Mouse (Mus musculus): ENCODE measurements around the gene Hhat. TPM values are rescaled to one million over a fixed set of nuclear protein-coding genes. Genes with fewer than 3 reads are reported as not detected.

The Hhat gene
- polyA plus RNA-seq, 1 experiment: 3.1 TPM

DNA sequence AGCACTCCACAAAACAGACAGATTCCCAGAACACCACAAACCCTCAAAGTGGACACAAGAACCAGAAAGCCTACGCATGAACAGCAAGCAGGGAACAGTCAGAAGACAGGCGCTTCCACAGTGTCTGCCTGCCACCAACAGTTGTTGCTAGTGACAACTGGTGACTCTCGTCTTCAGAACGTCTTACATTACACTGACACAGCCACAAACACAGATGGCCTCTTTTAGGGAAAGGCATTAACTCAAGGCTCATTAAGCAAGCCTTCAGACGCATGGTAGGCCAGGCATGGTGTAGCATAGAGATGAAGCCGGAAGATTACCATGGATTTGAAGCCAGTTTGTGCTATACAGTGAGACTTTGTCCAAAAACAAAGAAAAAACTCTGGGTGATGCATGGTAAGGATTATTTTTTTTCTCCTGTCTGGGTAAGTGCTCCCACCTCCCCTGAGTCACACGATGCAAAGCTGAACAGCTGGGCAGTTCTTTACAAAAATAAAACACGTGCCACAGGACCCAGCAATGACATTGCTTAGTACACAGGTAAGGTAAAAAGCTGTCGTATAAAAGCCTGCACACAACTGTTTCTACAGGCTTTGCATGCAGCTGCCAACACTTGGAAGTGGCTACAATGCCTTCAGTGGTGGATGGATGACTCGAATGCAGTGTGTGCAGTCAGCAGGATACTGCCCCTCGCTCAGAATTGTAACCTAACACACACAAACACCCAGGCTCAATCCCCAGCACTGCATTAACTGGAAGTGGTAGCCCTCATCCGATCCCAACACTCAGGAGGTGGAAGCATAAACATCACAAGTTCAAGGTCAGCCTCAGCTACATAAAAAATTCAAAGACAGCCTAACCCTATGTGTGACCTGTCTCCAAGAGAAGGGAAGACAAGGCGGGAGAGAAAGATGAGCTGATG is 15.1 kb downstream of the Hhat start:
- H3K4me3 ChIP-seq (ENCODE audit: low read depth, low read length): no peak overlapping the region
- TF ChIP-seq CTCF (IDR thresholded peaks at IDR 0.05; ENCODE audit: low read depth, low read length) (no peak), POLR2A (IDR thresholded peaks at IDR 0.05; ENCODE audit: insufficient read depth, low read length) (no peak), EP300 (IDR thresholded peaks at IDR 0.05; ENCODE audit: insufficient read depth, low read depth, low read length) (no peak)
- no peak overlapping the region for H3K27ac ChIP-seq (ENCODE audit: insufficient read depth, low read length)
- no peaks in the 10 kb centered on the region for H3K36me3 ChIP-seq (ENCODE audit: control insufficient read depth, insufficient read depth, low read length, poor library complexity, severe bottlenecking)
- no peaks in the 10 kb centered on the region for H3K9me3 ChIP-seq (replicated peaks; ENCODE audit: control insufficient read depth, insufficient read depth, low read length, poor library complexity, severe bottlenecking)
- no peak overlapping the region for H3K9ac ChIP-seq (ENCODE audit: low read depth, poor library complexity, severe bottlenecking)
- no peaks in the 10 kb centered on the region for H3K4me1 ChIP-seq (ENCODE audit: control insufficient read depth, insufficient read depth, low read length)
- H3K27me3 ChIP-seq (ENCODE audit: control insufficient read depth, insufficient read depth, low read length, poor library complexity, severe bottlenecking): no peaks in the 10 kb centered on the region

DNA sequence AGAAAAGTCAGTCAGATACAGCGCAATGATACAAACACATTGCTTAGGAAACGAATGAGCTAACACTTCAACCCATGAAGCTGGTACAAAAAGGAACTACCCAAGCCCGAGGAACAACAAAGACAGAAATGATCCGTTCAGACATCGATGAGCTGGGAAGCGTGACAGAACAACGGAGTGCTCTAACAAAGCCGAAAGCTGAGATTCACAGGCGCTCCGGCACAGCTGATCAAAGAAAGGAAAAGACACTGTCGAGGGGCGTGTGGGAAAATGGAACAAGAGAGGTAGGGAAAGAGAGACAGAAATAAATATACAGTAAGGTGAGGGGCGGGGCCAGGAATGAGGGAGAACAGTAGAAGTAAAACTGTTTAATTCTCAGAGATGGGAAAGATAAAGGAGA is 15.8 kb downstream of the Hhat start:
- H3K36me3 ChIP-seq (ENCODE audit: control insufficient read depth, insufficient read depth, low read length, poor library complexity, severe bottlenecking): no peaks in the 10 kb centered on the region
- no peaks in the 10 kb centered on the region for H3K27me3 ChIP-seq (ENCODE audit: control insufficient read depth, insufficient read depth, low read length, poor library complexity, severe bottlenecking)
- H3K4me1 ChIP-seq (ENCODE audit: control insufficient read depth, insufficient read depth, low read length): no peaks in the 10 kb centered on the region
- H3K9ac ChIP-seq (ENCODE audit: low read depth, poor library complexity, severe bottlenecking): no peak overlapping the region
- H3K4me3 ChIP-seq (ENCODE audit: low read depth, low read length): no peak overlapping the region
- H3K27ac ChIP-seq (ENCODE audit: insufficient read depth, low read length): no peak overlapping the region
- no peaks in the 10 kb centered on the region for H3K9me3 ChIP-seq (replicated peaks; ENCODE audit: control insufficient read depth, insufficient read depth, low read length, poor library complexity, severe bottlenecking)
- no peak for TF ChIP-seq CTCF (IDR thresholded peaks at IDR 0.05; ENCODE audit: low read depth, low read length)
- no peak for TF ChIP-seq EP300 (IDR thresholded peaks at IDR 0.05; ENCODE audit: insufficient read depth, low read depth, low read length)
- TF ChIP-seq POLR2A (IDR thresholded peaks at IDR 0.05; ENCODE audit: insufficient read depth, low read length): no peak

DNA sequence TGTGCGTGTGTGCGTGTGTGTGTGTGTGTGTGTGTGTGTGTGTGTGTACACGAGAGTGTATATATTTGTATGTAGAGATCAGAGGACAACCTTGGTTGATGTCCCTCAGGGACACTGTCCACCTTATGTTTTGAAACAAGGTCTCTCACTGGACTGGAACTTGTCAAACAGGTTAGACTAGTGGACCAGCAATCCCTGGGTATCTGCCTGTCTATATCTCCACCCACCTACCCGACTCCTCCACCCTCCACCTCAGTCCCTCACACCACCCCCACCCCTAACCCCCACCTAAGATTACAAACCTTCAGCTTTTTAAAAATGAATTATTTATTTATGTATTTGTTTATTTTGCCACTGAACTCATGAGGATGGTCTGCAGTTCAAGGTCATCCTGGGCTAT is 16.8 kb downstream of the Hhat start:
- Histone ChIP-seq H3K9ac (ENCODE audit: low read depth, poor library complexity, severe bottlenecking) (no peak overlapping the region), H3K4me3 (ENCODE audit: low read depth, low read length) (no peak overlapping the region), H3K4me1 (ENCODE audit: control insufficient read depth, insufficient read depth, low read length) (no peaks in the 10 kb centered on the region), H3K27me3 (ENCODE audit: control insufficient read depth, insufficient read depth, low read length, poor library complexity, severe bottlenecking) (no peaks in the 10 kb centered on the region), H3K36me3 (ENCODE audit: control insufficient read depth, insufficient read depth, low read length, poor library complexity, severe bottlenecking) (no peaks in the 10 kb centered on the region), H3K9me3 (replicated peaks; ENCODE audit: control insufficient read depth, insufficient read depth, low read length, poor library complexity, severe bottlenecking) (no peaks in the 10 kb centered on the region), H3K27ac (ENCODE audit: insufficient read depth, low read length) (no peak overlapping the region)
- no peak for TF ChIP-seq CTCF (IDR thresholded peaks at IDR 0.05; ENCODE audit: low read depth, low read length)

DNA sequence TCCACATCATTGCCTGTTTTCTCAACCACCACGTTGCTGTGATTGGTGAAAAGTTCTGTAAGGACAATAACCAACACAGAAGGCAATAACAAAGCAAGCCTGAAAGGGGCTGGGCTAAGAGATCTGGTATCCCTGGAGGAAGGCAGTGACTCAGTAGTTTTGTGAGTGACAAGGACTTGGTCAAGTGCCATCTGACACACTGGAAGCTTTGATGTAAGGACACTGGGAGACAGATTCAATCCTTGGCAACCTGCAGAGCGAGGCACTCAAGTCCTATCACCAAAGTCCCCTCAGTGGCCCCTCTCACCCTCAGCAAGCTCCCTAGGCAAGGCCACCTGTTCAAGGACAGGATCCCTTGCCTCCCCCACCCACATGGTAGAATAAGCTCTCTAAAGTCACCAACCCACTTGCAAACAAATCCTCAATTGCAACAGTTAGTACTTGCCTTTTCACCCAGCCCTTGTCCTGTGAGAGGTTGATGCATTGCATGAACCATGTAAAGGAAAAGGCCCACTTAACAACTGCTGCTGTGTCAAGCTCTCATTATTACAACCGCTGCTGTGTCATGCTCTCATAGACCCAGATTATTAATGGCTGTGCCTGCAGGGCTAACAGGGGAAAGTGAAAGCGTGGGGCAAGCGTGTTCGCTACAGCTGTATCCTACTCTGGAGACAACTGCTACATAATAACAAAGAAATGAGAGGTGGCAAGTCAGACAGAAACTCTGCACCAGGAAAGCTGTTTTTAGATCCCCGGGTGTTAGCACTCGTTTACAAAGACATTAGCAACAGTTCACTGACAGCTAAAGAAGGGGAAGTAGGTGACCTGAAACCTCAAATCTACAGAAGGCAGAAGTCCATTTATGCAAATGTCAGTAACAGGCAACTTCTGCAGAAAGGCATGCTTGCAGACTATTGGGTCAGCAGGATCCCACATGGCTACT is 18.1 kb downstream of the Hhat start:
- Histone ChIP-seq H3K9me3 (replicated peaks; ENCODE audit: control insufficient read depth, insufficient read depth, low read length, poor library complexity, severe bottlenecking) (no peaks in the 10 kb centered on the region), H3K27ac (ENCODE audit: insufficient read depth, low read length) (no peak overlapping the region)
- TF ChIP-seq CTCF (IDR thresholded peaks at IDR 0.05; ENCODE audit: low read depth, low read length) (no peak), POLR2A (IDR thresholded peaks at IDR 0.05; ENCODE audit: insufficient read depth, low read length) (no peak), EP300 (IDR thresholded peaks at IDR 0.05; ENCODE audit: insufficient read depth, low read depth, low read length) (no peak)

DNA sequence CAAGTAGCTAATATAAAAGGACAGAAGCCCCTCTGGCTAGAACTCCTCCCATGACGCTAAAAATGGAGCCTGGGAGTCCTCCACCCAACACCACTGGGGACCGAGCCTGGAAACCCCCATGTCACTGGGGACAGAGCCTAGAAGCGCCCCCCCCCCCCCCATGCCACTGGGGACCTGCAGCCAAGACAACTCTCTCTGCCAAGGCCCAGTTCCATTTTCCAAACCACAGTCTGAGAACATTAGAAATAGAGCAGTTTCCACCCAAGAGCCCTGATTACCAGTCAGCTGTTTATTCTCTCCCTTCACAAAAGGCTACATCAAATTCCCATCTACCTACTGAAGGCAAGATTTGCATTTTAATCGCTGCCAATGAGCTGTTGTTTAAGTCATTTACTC is 21.0 kb downstream of the Hhat start:
- no peak overlapping the region for H3K4me3 ChIP-seq (ENCODE audit: low read depth, low read length)
- no peaks in the 10 kb centered on the region for H3K9me3 ChIP-seq (replicated peaks; ENCODE audit: control insufficient read depth, insufficient read depth, low read length, poor library complexity, severe bottlenecking)
- no peaks in the 10 kb centered on the region for H3K27me3 ChIP-seq (ENCODE audit: control insufficient read depth, insufficient read depth, low read length, poor library complexity, severe bottlenecking)
- no peaks in the 10 kb centered on the region for H3K4me1 ChIP-seq (ENCODE audit: control insufficient read depth, insufficient read depth, low read length)
- H3K9ac ChIP-seq (ENCODE audit: low read depth, poor library complexity, severe bottlenecking): no peak overlapping the region
- no peak for TF ChIP-seq POLR2A (IDR thresholded peaks at IDR 0.05; ENCODE audit: insufficient read depth, low read length)
- no peak for TF ChIP-seq EP300 (IDR thresholded peaks at IDR 0.05; ENCODE audit: insufficient read depth, low read depth, low read length)
- H3K27ac ChIP-seq (ENCODE audit: insufficient read depth, low read length): no peak overlapping the region
- H3K36me3 ChIP-seq (ENCODE audit: control insufficient read depth, insufficient read depth, low read length, poor library complexity, severe bottlenecking): no peaks in the 10 kb centered on the region

More for the DNA sequence above, 18.1 kb downstream of the Hhat start:
- no peaks in the 10 kb centered on the region for H3K36me3 ChIP-seq (ENCODE audit: control insufficient read depth, insufficient read depth, low read length, poor library complexity, severe bottlenecking)
- no peak overlapping the region for H3K9ac ChIP-seq (ENCODE audit: low read depth, poor library complexity, severe bottlenecking)
- H3K4me1 ChIP-seq (ENCODE audit: control insufficient read depth, insufficient read depth, low read length): no peaks in the 10 kb centered on the region
- H3K4me3 ChIP-seq (ENCODE audit: low read depth, low read length): no peak overlapping the region
- H3K27me3 ChIP-seq (ENCODE audit: control insufficient read depth, insufficient read depth, low read length, poor library complexity, severe bottlenecking): no peaks in the 10 kb centered on the region

All from ES-Bruce4 (cell line).